Mouse (Mus musculus): ENCODE data around the gene Rundc3b. TPM values are rescaled to one million over a fixed set of nuclear protein-coding genes. Genes with fewer than 3 reads are reported as not detected.

Rundc3b gene
- polyA plus RNA-seq, 1 experiment from 2014 or later: 7.2 TPM

Other genes starting within 250 kb of the Rundc3b start
- 31.2 and 36.3 TPM in 2 replicates for gene Dbf4, start 200.2 kb downstream of the Rundc3b start, polyA plus RNA-seq (2015; fragmentation: Nextera tagmentation; extraction: Ambion mirVana)
- 9.2 and 10.1 TPM in 2 replicates for gene Slc25a40, start 200.1 kb downstream of the Rundc3b start, polyA plus RNA-seq (2015; fragmentation: Nextera tagmentation; extraction: Ambion mirVana)
- 8.7 and 9.4 TPM in 2 replicates for gene Abcb1a, start 37.1 kb upstream of the Rundc3b start, polyA plus RNA-seq (2015; fragmentation: Nextera tagmentation; extraction: Ambion mirVana)
- gene Abcb1b, start 175.2 kb upstream of the Rundc3b start, polyA plus RNA-seq (2015; fragmentation: Nextera tagmentation; extraction: Ambion mirVana): 1.4 and 2.7 TPM in 2 replicates

Measured in intestine, embryonic 15.5 days (tissue).